Mouse (Mus musculus): ENCODE measurements around the gene Xpr1. TPM values are rescaled to one million over a fixed set of nuclear protein-coding genes. Genes with fewer than 3 reads are reported as not detected.

Xpr1 gene
- polyA plus RNA-seq, 1 experiment from 2014 or later = 61.3 TPM

DNA sequence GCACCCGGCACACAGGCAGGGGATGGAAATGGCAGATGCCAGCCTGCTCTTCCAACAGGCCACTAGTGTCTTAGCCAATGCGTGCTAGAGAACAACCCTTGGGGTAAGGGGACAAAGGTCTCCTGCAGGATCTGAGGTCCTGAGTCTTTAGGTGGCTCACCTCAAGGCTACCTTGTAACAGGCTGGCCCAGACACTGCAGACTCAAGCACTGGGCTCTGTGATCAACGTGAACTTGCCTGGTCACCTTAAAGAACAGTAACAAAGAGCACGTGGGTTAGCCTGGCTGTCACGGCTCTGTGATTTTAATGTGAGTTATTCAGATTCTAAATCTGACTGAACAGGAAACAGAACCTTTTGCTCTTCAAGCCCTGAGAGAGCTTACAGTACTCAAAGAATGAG, 179.1 kb downstream of the Xpr1 start:
- Histone ChIP-seq H3K36me3 (ENCODE audit: control insufficient read depth, insufficient read depth, low read length) (no peaks in the 10 kb centered on the region), H3K9ac (replicated peaks; ENCODE audit: low read length) (no peak overlapping the region), H3K4me1 (ENCODE audit: control insufficient read depth, insufficient read depth, low read length) (peaks cover 45% of the 10 kb centered on the region), H3K9me3 (ENCODE audit: control insufficient read depth, low read length) (no peaks in the 10 kb centered on the region), H3K4me3 (replicated peaks; ENCODE audit: low read depth, low read length) (no peak overlapping the region), H3K27ac (replicated peaks; ENCODE audit: low read depth, low read length) (no peak overlapping the region), H3K27me3 (ENCODE audit: control insufficient read depth, insufficient read depth, low read length) (no peaks in the 10 kb centered on the region), H3K4me2 (ENCODE audit: low read length) (no peak overlapping the region)
- WGBS = 81% methylated on average over 5 of the region's 5 CpGs
- DNase-seq (peak; percentile 1), ATAC-seq (ENCODE audit: low FRiP score, low TSS enrichment) (no peak)

DNA sequence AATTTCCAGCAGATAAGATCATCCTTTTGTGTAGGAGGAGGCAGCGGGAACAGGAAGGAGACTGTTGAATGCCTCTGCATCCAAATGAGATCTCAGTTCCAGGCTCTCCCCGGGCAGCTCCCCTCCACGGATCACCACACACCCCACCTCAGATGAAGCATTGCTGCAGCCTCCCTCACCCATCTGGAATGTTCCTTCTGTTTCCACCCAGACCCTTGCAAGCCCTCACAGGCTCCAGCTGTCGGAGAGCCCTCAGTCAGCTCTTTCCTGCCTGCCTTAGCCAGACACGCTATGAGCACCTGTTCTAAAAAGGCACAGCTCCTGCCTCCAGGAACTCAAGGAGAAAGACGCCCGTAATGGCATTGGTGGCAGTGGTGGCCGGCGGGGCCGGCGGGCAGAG, 179.8 kb downstream of the Xpr1 start:
- H3K9ac ChIP-seq (replicated peaks; ENCODE audit: low read length) = no peak overlapping the region; the same call in 1 of the 2 replicates
- H3K27me3 ChIP-seq (ENCODE audit: control insufficient read depth, insufficient read depth, low read length) = no peaks in the 10 kb centered on the region
- no peak overlapping the region for H3K27ac ChIP-seq (replicated peaks; ENCODE audit: low read depth, low read length)
- 67% methylated on average over 11 of the region's 11 CpGs for WGBS
- peaks cover 53% of the 10 kb centered on the region for H3K4me1 ChIP-seq (ENCODE audit: control insufficient read depth, insufficient read depth, low read length)
- no peaks in the 10 kb centered on the region for H3K9me3 ChIP-seq (ENCODE audit: control insufficient read depth, low read length)
- no peak overlapping the region for H3K4me3 ChIP-seq (replicated peaks; ENCODE audit: low read depth, low read length)
- H3K36me3 ChIP-seq (ENCODE audit: control insufficient read depth, insufficient read depth, low read length) = no peaks in the 10 kb centered on the region
- DNase-seq = peak; percentile 8
- ATAC-seq (ENCODE audit: low FRiP score, low TSS enrichment) = no peak
- no peak overlapping the region for H3K4me2 ChIP-seq (ENCODE audit: low read length)

DNA sequence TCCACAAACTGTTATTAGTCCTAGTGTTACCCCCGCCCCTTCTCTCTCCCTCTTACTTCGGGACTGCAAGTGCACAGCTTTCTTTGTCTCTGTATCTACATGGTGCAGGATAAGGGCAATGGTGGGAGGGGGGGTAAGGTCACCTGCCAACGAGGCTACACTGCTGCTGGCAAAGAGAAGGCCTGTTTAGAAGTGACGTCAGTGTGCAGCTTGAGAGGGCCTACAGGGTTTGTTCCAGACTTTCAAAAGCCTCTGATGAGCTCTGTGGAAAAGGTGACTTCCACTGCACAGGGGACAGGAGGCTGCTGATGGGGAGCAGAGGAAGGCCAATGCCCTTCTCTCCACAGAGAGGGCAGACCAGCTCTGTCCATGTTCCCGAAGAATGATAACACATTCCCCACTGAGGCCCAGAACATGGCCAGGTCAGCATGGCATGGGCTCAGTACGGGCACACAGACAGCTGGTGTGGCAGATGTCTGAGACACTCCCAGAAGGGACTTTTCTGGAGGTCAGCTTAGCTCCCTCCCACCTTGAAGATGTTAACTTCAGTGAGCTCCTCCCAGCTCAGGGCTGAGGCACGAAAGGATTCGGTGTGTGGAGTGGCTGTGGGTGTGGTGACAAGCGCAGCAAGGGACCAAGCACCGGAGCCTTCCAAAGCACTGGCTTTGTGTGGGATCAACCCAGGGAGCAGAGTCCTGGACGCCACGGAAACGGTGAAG, 180.8 kb downstream of the Xpr1 start:
- Histone ChIP-seq H3K27me3 (ENCODE audit: control insufficient read depth, insufficient read depth, low read length) (no peaks in the 10 kb centered on the region), H3K4me2 (ENCODE audit: low read length) (no peak overlapping the region), H3K4me3 (replicated peaks; ENCODE audit: low read depth, low read length) (no peak overlapping the region), H3K9ac (replicated peaks; ENCODE audit: low read length) (no peak overlapping the region), H3K27ac (replicated peaks; ENCODE audit: low read depth, low read length) (peak overlapping the region; percentile 0; the same call in 1 of the 2 replicates), H3K4me1 (ENCODE audit: control insufficient read depth, insufficient read depth, low read length) (peaks cover 58% of the 10 kb centered on the region), H3K9me3 (ENCODE audit: control insufficient read depth, low read length) (no peaks in the 10 kb centered on the region), H3K36me3 (ENCODE audit: control insufficient read depth, insufficient read depth, low read length) (no peaks in the 10 kb centered on the region)
- DNase-seq = peak; percentile 33
- 25% methylated on average over 13 of the region's 13 CpGs for WGBS
- ATAC-seq (ENCODE audit: low FRiP score, low TSS enrichment) = no peak

DNA sequence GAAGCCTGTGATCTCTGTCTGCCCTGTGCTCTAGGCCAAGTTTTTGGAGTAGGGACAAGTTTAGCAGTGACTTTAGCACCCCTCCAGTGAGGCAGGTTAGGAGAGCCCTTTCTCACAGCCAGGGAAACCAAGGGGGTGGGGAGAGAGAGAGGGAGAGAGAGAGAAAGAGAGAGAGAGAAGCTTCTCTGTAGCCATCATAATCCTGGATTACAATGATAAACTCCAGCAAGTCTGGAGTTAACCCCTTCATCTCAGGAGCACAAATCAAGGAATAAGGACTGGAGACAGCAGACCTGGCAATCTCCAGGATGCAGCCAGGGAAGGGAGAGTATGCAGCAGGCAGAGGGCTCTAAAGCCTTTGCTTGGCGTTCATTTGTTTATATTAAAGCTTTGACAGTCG, 181.6 kb downstream of the Xpr1 start:
- H3K36me3 ChIP-seq (ENCODE audit: control insufficient read depth, insufficient read depth, low read length) = no peaks in the 10 kb centered on the region
- peaks cover 58% of the 10 kb centered on the region for H3K4me1 ChIP-seq (ENCODE audit: control insufficient read depth, insufficient read depth, low read length)
- H3K4me2 ChIP-seq (ENCODE audit: low read length) = no peak overlapping the region
- ATAC-seq (ENCODE audit: low FRiP score, low TSS enrichment) = no peak
- DNase-seq = peak; percentile 40
- no peaks in the 10 kb centered on the region for H3K27me3 ChIP-seq (ENCODE audit: control insufficient read depth, insufficient read depth, low read length)
- H3K9ac ChIP-seq (replicated peaks; ENCODE audit: low read length) = no peak overlapping the region
- no peak overlapping the region for H3K4me3 ChIP-seq (replicated peaks; ENCODE audit: low read depth, low read length)
- H3K9me3 ChIP-seq (ENCODE audit: control insufficient read depth, low read length) = no peaks in the 10 kb centered on the region
- 34% methylated on average over 2 of the region's 2 CpGs for WGBS
- no peak overlapping the region; the same call in 1 of the 2 replicates for H3K27ac ChIP-seq (replicated peaks; ENCODE audit: low read depth, low read length)

DNA sequence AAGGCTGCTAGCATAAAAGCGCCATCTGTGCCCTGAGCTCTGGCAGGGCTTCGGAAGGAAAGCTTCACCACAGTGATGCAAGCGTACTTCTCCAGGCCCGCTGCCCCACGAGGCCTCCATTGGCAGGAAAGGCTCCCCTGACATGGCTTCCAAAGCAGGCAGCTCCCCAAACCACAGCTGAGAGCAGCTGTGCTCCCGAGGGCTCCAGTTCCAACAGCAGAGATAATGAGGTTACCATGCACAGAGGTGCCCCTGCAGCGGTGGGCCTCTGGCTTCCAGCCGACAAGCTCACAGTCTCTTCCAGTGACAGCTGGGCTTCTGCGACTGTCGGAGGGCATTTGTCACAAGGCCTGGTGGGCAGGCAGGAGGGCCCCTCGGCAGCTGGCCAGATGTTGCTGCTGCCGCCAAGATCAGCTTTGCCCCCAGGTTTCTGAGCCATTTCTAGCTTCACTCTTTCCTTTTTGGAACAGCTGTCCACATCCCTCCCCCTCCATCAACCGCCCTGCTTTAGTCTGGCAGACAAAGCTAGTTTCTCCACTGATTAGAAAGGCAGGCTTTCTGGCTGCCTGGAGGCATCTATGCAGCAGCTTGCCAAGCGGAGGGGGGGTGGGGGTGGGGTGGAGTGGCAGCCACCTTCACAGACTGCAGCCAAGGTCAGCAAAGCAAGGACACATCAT, 183.1 kb downstream of the Xpr1 start:
- Histone ChIP-seq H3K27ac (replicated peaks; ENCODE audit: low read depth, low read length) (peak overlapping the region; percentile 94), H3K9me3 (ENCODE audit: control insufficient read depth, low read length) (no peaks in the 10 kb centered on the region), H3K36me3 (ENCODE audit: control insufficient read depth, insufficient read depth, low read length) (no peaks in the 10 kb centered on the region), H3K4me2 (ENCODE audit: low read length) (0 out of 2 replicates have a peak overlapping the region, but pooled peaks have one; percentile 12), H3K4me3 (replicated peaks; ENCODE audit: low read depth, low read length) (no peak overlapping the region), H3K9ac (replicated peaks; ENCODE audit: low read length) (peak overlapping the region; percentile 20; the same call in 1 of the 2 replicates), H3K4me1 (ENCODE audit: control insufficient read depth, insufficient read depth, low read length) (peaks cover 66% of the 10 kb centered on the region), H3K27me3 (ENCODE audit: control insufficient read depth, insufficient read depth, low read length) (no peaks in the 10 kb centered on the region)
- peak; percentile 46 for ATAC-seq (ENCODE audit: low FRiP score, low TSS enrichment)
- peak; percentile 78 for DNase-seq
- 10% methylated on average over 14 of the region's 14 CpGs for WGBS

DNA sequence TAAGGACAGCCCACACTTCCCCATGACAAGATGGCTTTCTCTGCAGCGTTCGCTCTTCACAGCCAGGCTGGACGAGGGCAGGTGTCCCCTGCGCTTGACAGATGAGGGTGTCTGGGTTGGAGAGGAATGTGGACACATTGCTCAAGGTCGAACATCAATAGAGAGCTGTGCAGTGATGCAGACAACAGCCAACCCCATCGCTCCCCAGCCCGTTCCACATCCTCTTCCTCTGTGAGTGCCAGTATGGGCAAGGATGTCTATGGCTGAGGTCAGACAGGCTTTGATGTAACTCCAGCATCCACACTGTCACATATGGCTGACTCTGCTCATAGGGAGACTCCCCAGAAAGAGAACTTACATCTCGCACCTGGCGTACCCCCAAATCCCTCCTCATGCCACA, 183.8 kb downstream of the Xpr1 start:
- DNase-seq = no peak
- no peaks in the 10 kb centered on the region for H3K9me3 ChIP-seq (ENCODE audit: control insufficient read depth, low read length)
- no peaks in the 10 kb centered on the region for H3K36me3 ChIP-seq (ENCODE audit: control insufficient read depth, insufficient read depth, low read length)
- peaks cover 73% of the 10 kb centered on the region for H3K4me1 ChIP-seq (ENCODE audit: control insufficient read depth, insufficient read depth, low read length)
- peak overlapping the region; percentile 94 for H3K27ac ChIP-seq (replicated peaks; ENCODE audit: low read depth, low read length)
- WGBS = 82% methylated on average over 9 of the region's 9 CpGs
- H3K4me2 ChIP-seq (ENCODE audit: low read length) = 0 out of 2 replicates have a peak overlapping the region, but pooled peaks have one; percentile 12
- H3K4me3 ChIP-seq (replicated peaks; ENCODE audit: low read depth, low read length) = no peak overlapping the region
- H3K27me3 ChIP-seq (ENCODE audit: control insufficient read depth, insufficient read depth, low read length) = no peaks in the 10 kb centered on the region
- peak overlapping the region; percentile 20; the same call in 1 of the 2 replicates for H3K9ac ChIP-seq (replicated peaks; ENCODE audit: low read length)
- ATAC-seq (ENCODE audit: low FRiP score, low TSS enrichment) = no peak

DNA sequence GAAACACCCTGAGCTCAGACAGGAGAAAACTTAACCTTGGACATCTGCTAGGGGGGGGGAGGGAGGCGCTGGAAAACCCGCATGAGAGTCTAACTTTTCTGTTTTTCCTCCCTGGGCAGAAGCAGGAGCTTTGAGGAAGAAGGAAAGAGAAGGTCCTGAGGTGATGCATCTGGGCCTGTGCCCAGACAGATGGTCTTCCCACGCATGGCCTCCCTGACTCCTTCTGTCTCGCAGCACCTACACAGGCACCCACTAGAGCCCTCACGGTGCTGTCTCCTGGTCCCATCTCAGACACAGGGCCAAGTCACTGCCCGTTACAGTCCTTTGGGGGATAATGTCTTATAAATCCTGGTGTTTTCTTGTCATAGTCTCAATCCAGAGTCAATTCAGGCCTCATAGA, 184.4 kb downstream of the Xpr1 start:
- DNase-seq = peak; percentile 5
- H3K36me3 ChIP-seq (ENCODE audit: control insufficient read depth, insufficient read depth, low read length) = no peaks in the 10 kb centered on the region
- no peaks in the 10 kb centered on the region for H3K9me3 ChIP-seq (ENCODE audit: control insufficient read depth, low read length)
- ATAC-seq (ENCODE audit: low FRiP score, low TSS enrichment) = no peak
- no peak overlapping the region for H3K9ac ChIP-seq (replicated peaks; ENCODE audit: low read length)
- H3K4me2 ChIP-seq (ENCODE audit: low read length) = no peak overlapping the region
- peaks cover 74% of the 10 kb centered on the region for H3K4me1 ChIP-seq (ENCODE audit: control insufficient read depth, insufficient read depth, low read length)
- no peak overlapping the region for H3K4me3 ChIP-seq (replicated peaks; ENCODE audit: low read depth, low read length)
- WGBS = 72% methylated on average over 6 of the region's 6 CpGs
- H3K27ac ChIP-seq (replicated peaks; ENCODE audit: low read depth, low read length) = peak overlapping the region; percentile 94
- no peaks in the 10 kb centered on the region for H3K27me3 ChIP-seq (ENCODE audit: control insufficient read depth, insufficient read depth, low read length)

DNA sequence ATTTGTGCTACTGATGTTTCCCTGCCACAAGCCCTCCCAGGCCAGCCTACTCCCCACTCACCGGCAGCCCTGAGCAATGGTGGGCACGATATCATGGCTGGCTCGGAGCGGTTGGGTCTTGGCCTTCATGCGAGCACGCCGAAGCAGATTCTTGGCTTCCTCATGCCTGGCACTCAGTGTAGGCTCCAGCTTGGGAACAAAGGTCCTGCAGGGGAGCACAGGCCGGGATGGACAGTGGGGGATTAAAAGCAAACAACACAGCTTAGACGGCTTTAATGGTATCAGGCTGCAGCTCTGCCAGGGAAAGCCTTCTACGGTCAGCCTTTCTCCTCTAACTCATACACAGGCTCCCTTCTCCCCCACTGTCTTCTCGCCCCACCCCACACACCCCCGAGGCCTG, 184.8 kb downstream of the Xpr1 start:
- DNase-seq = peak; percentile 16
- ATAC-seq (ENCODE audit: low FRiP score, low TSS enrichment) = no peak
- Histone ChIP-seq H3K4me2 (ENCODE audit: low read length) (no peak overlapping the region), H3K9ac (replicated peaks; ENCODE audit: low read length) (no peak overlapping the region), H3K27ac (replicated peaks; ENCODE audit: low read depth, low read length) (peak overlapping the region; percentile 94), H3K4me3 (replicated peaks; ENCODE audit: low read depth, low read length) (no peak overlapping the region), H3K4me1 (ENCODE audit: control insufficient read depth, insufficient read depth, low read length) (peaks cover 73% of the 10 kb centered on the region), H3K36me3 (ENCODE audit: control insufficient read depth, insufficient read depth, low read length) (no peaks in the 10 kb centered on the region), H3K27me3 (ENCODE audit: control insufficient read depth, insufficient read depth, low read length) (no peaks in the 10 kb centered on the region), H3K9me3 (ENCODE audit: control insufficient read depth, low read length) (no peaks in the 10 kb centered on the region)
- WGBS = 39% methylated on average over 12 of the region's 12 CpGs
